Mouse (Mus musculus): ENCODE measurements around the gene Prm2.

- TF ChIP-seq CTCF (IDR thresholded peaks at IDR 0.05; ENCODE audit: borderline replicate concordance, insufficient read depth, low read depth, low read length), result no peak
- TF ChIP-seq POLR2A (IDR thresholded peaks at IDR 0.05; ENCODE audit: borderline replicate concordance, insufficient read depth, low read length), result no peak
Measured at GRCm38 (mm10) chr16:10756168-10756567, 39.8 kb downstream of the Prm2 start.

All from cerebellum, adult 2 months (tissue).